Mouse (Mus musculus): ENCODE data around the gene Serhl. TPM values are rescaled to one million over a fixed set of nuclear protein-coding genes. Genes with fewer than 3 reads are reported as not detected.
A peak's percentile ranks its signal among the peaks of the same experiment; 100 is the strongest.

Gene Serhl
- polyA plus RNA-seq, 1 experiment from 2014 or later = 61.0 TPM

- H3K4me3 ChIP-seq = no peak overlapping the region
- H3K9ac ChIP-seq = peak overlapping the region; percentile 59; the same call in 1 of the 2 replicates
- no peak for ATAC-seq (ENCODE audit: extremely low read depth, insufficient number of reproducible peaks, low FRiP score, low TSS enrichment)
- peaks cover 38% of the 10 kb centered on the region for H3K4me1 ChIP-seq
- peak overlapping the region; percentile 63 for H3K27ac ChIP-seq (replicated peaks)
- 37% methylated on average over 5 of the region's 5 CpGs for WGBS
- peaks cover 38% of the 10 kb centered on the region for H3K36me3 ChIP-seq
- H3K9me3 ChIP-seq = no peaks in the 10 kb centered on the region
- H3K27me3 ChIP-seq (replicated peaks) = no peaks in the 10 kb centered on the region
- H3K4me2 ChIP-seq = peak overlapping the region; percentile 18; the same call in 1 of the 2 replicates
These were observed 75.7 kb downstream of the Serhl start for GRCm38 (mm10) chr15:83164971-83165471.

DNA sequence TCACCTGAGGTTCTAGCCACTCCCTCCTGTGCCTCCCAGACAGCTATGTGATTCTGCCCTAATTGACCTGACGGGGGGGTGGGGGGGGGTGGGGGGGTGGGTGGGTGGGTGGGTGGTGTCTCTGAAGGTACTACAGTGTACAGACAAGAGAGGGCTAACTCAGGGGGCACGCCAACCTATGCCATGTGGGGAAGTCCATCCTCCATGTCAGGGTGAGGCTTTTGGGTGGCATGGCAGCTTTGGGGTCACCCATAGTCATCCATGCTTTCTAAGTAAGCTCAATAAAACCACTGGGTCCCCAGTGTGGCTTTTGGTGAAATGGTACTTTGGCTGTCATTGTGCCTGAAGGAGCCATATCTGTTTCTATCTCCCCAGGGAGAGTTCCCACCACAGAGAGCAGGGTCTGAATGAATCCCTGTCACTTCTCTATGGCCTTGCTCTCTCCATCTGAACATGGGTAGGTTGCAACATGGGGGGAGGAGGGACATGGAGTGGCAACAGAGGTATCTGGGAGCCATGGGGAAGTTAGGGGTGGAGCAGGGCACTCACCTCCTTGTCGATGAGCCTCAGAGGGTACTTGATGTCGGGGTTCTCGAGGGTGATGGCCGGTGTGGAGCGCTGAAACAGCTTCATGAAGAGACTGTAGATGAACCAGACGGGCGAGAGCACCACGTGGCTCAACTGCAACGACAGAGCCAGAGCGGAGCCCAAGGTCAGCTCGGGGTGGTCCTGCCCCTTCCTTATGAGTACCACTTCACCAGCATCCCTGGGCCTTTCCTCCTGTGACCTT is 76.4 kb downstream of the Serhl start:
- 90% methylated on average over 13 of the region's 13 CpGs for WGBS
- H3K4me1 ChIP-seq = peaks cover 45% of the 10 kb centered on the region

More for the DNA sequence above, 76.4 kb downstream of the Serhl start:
- no peak overlapping the region for H3K4me3 ChIP-seq
- H3K9ac ChIP-seq = no peak overlapping the region
- H3K9me3 ChIP-seq = no peaks in the 10 kb centered on the region
- no peak overlapping the region for H3K4me2 ChIP-seq
- H3K27ac ChIP-seq (replicated peaks) = no peak overlapping the region
- H3K27me3 ChIP-seq (replicated peaks) = no peaks in the 10 kb centered on the region
- H3K36me3 ChIP-seq = peaks cover 31% of the 10 kb centered on the region
- ATAC-seq (ENCODE audit: extremely low read depth, insufficient number of reproducible peaks, low FRiP score, low TSS enrichment) = no peak

Other genes starting within 250 kb of the Serhl start
- gene Tcf20, start 101.6 kb upstream of the Serhl start, polyA plus RNA-seq (2015; fragmentation: Nextera tagmentation; extraction: Ambion mirVana) = 4.6 and 4.8 TPM in 2 replicates
- gene Nfam1, start 56.2 kb upstream of the Serhl start, polyA plus RNA-seq (2015; fragmentation: Nextera tagmentation; extraction: Ambion mirVana) = 2.0 and 2.1 TPM in 2 replicates
- gene Rrp7a, start 33.3 kb downstream of the Serhl start, polyA plus RNA-seq (2015; fragmentation: Nextera tagmentation; extraction: Ambion mirVana) = 41.1 and 45.9 TPM in 2 replicates
- gene Poldip3, start 59.9 kb downstream of the Serhl start, polyA plus RNA-seq (2015; fragmentation: Nextera tagmentation; extraction: Ambion mirVana) = 73.9 and 74.2 TPM in 2 replicates
- 127 and 137 TPM in 2 replicates for gene Cyb5r3, start 83.1 kb downstream of the Serhl start, polyA plus RNA-seq (2015; fragmentation: Nextera tagmentation; extraction: Ambion mirVana)
- 0.42 and 0.47 TPM in 2 replicates for gene A4galt, start 162.3 kb downstream of the Serhl start, polyA plus RNA-seq (2015; fragmentation: Nextera tagmentation; extraction: Ambion mirVana)

All from heart, embryonic 13.5 days (tissue).